ENCODE assay signal across 13 mouse cellular contexts in genomic region chr7:109129946-109130686, GRCm38 (mm10). TPM values are rescaled to one million over a fixed set of nuclear protein-coding genes. Genes with fewer than 3 reads are reported as not detected.
DNase-seq lines count a peak whose midpoint lies in the region; ATAC-seq and TF ChIP-seq lines count a peak whose summit lies in the region.
"Had no signal": no experiment of that assay in that cellular context is flagged by ENCODE, and none has a peak within 500 bp of the region (broad histone marks: within the 10 kb centered on the region; RNA-seq: fewer than 3 reads in every experiment).

No protein-coding gene starts in this region.

- peak; percentile 32 for TF ChIP-seq CTCF in left cerebral cortex, adult 2 months (IDR thresholded peaks at IDR 0.05)

- intact Hi-C loops in left cerebral cortex, adult 2 months (cut with DNase I), result no loop called here
- intact Hi-C loops in left cerebral cortex, postnatal 36 days (cut with DNase I), result no loop called here

- no peaks in the 10 kb centered on the region for H3K4me1 ChIP-seq in hindbrain, embryonic 14.5 days (replicated peaks; ENCODE audit: control insufficient read depth, insufficient read depth, low read length)
- H3K4me1 ChIP-seq: intestine, embryonic 15.5 days; limb, embryonic 15.5 days had no signal

- no peaks in the 10 kb centered on the region for H3K9me3 ChIP-seq in hindbrain, embryonic 14.5 days (ENCODE audit: control insufficient read depth, low read length)
- H3K9me3 ChIP-seq: intestine, embryonic 15.5 days; limb, embryonic 15.5 days had no signal

- 0 out of 2 replicates have a peak, but pooled peaks have one; percentile 34 for ATAC-seq in hindbrain, embryonic 14.5 days (ENCODE audit: low FRiP score)
- ATAC-seq: intestine, embryonic 15.5 days had no signal

- no peaks in the 10 kb centered on the region for H3K27me3 ChIP-seq in hindbrain, embryonic 14.5 days (ENCODE audit: control insufficient read depth, insufficient read depth, low read length)
- H3K27me3 ChIP-seq: intestine, embryonic 15.5 days; limb, embryonic 15.5 days had no signal

- no peak for DNase-seq in left cerebral cortex, adult 2 months (ENCODE audit: extremely low spot score in 1 of 2, low spot score in 2 of 2)
- no peak for DNase-seq in left cerebral cortex, postnatal 36 days (ENCODE audit: low spot score in 2 of 2)
- peak; percentile 34 for DNase-seq in thymus, postnatal 4 days
- no peak for DNase-seq in thymus, postnatal 10 days (ENCODE audit: low spot score in 2 of 2)
- no peak for DNase-seq in hindbrain, embryonic 14.5 days (ENCODE audit: low spot score)
- DNase-seq in testis, postnatal 10 days (ENCODE audit: low spot score), result peak; percentile 41
- no peak for DNase-seq in kidney, postnatal 4 days
- no peak for DNase-seq in gastrocnemius, postnatal 25 days
- DNase-seq: thymus, adult 18-20 months had no signal

- no peaks in the 10 kb centered on the region for H3K36me3 ChIP-seq in hindbrain, embryonic 14.5 days (replicated peaks; ENCODE audit: control insufficient read depth, insufficient read depth)
- H3K36me3 ChIP-seq: intestine, embryonic 15.5 days; limb, embryonic 15.5 days had no signal

- H3K9ac ChIP-seq in hindbrain, embryonic 14.5 days, result no peak overlapping the region
- H3K9ac ChIP-seq: intestine, embryonic 15.5 days; limb, embryonic 15.5 days had no signal

- 75% methylated on average over 5 of the region's 5 CpGs for WGBS in hindbrain, embryonic 14.5 days

- no peak overlapping the region for H3K4me3 ChIP-seq in left cerebral cortex, adult 2 months
- no peak overlapping the region for H3K4me3 ChIP-seq in hindbrain, embryonic 14.5 days (replicated peaks; ENCODE audit: low read length)
- H3K4me3 ChIP-seq: intestine, embryonic 15.5 days; limb, embryonic 15.5 days; myocyte had no signal

- no peak overlapping the region for H3K4me2 ChIP-seq in hindbrain, embryonic 14.5 days (replicated peaks)
- H3K4me2 ChIP-seq: intestine, embryonic 15.5 days; limb, embryonic 15.5 days had no signal

- H3K27ac ChIP-seq in left cerebral cortex, adult 2 months, result no peak overlapping the region
- no peak overlapping the region for H3K27ac ChIP-seq in hindbrain, embryonic 14.5 days
- H3K27ac ChIP-seq: intestine, embryonic 15.5 days; limb, embryonic 15.5 days; macrophage had no signal

RNA-seq across cellular contexts. Expression of gene Lmo1, which starts 44.9 kb away (rescaled TPM):
- 10 to 100 TPM; 13.7 to 15.4 TPM for total RNA-seq in left cerebral cortex, adult 2 months (2021)
- 10 to 100 TPM; 11.4 to 15.3 TPM for total RNA-seq in left cerebral cortex, postnatal 36 days (2021)
- polyA plus RNA-seq in hindbrain, embryonic 14.5 days (2014; fragmentation: Nextera tagmentation; extraction: Ambion mirVana), result 55.2 and 64.9 TPM in 2 replicates
- total RNA-seq in gastrocnemius, postnatal 25 days (2021), result 1 to 10 TPM; 2.4 to 3.0 TPM
- polyA plus RNA-seq: macrophage had no signal

RNA-seq across cellular contexts. Expression of gene Ric3, which starts 47.0 kb away (rescaled TPM):
- total RNA-seq in left cerebral cortex, adult 2 months (2021), result 10 to 100 TPM; 63.7 to 66.3 TPM
- 10 to 100 TPM; 63.5 to 69.2 TPM for total RNA-seq in left cerebral cortex, postnatal 36 days (2021)
- polyA plus RNA-seq in hindbrain, embryonic 14.5 days (2014; fragmentation: Nextera tagmentation; extraction: Ambion mirVana), result 33.3 and 34.4 TPM in 2 replicates
- 1 to 10 TPM; 1.6 to 1.7 TPM for total RNA-seq in gastrocnemius, postnatal 25 days (2021)
- polyA plus RNA-seq: myocyte had no signal

Comparison
In these comparisons a context has a peak if more than half of its experiments do, and no peak if none do; other contexts are left out.
1. DNase-seq: peak in thymus, postnatal 4 days (single experiment) and testis, postnatal 10 days (single experiment); none in left cerebral cortex, adult 2 months (0 of 2), left cerebral cortex, postnatal 36 days (0 of 2), thymus, postnatal 10 days (0 of 2), hindbrain, embryonic 14.5 days (single experiment), kidney, postnatal 4 days (0 of 2) and gastrocnemius, postnatal 25 days (single experiment).
2. RNA of gene Ric3, which starts 47.0 kb away (total RNA-seq): 63.5 to 69.2 TPM in left cerebral cortex, postnatal 36 days and 63.7 to 66.3 TPM in left cerebral cortex, adult 2 months; 1.6 to 1.7 TPM in gastrocnemius, postnatal 25 days; every median in the first group is over 10 times any median in the second.